Mouse (Mus musculus) thymus, adult 2 months (tissue): ENCODE measurements at regions not wholly inside any gene's neighbourhood (a gene's known extent, or its start where the extent isn't known, plus 50 kb on each side); places are given as distances from the start of the nearest gene placed in this dataset.

Experiments used
- CTCF ChIP-seq: fragments of 200-500 bp; IDR thresholded peaks from 2 replicates; pipeline ENCODE4 v1.5.1; 2012; ENCODE audit warnings: mild to moderate bottlenecking, control low read depth, low read length, moderate library complexity, borderline replicate concordance; ENCODE audit not compliant: control insufficient read depth, poor library complexity, insufficient read depth; ENCODE audit errors: extremely low read depth
- POLR2A ChIP-seq: fragments of 200-500 bp; IDR thresholded peaks from 2 replicates; pipeline ENCODE4 v1.6.1; 2012; ENCODE audit warnings: mild to moderate bottlenecking, low read length, control low read depth, moderate library complexity; ENCODE audit not compliant: control insufficient read depth, poor library complexity, insufficient read depth; ENCODE audit errors: extremely low read depth

- TF ChIP-seq CTCF (no peak), POLR2A (no peak)
Observed at GRCm38 (mm10) chr2:171946569-171947250, 96.6 kb downstream of the Cbln4 start.
